Mouse (Mus musculus) cortical plate, adult 2 months (tissue): ENCODE measurements around the gene Ckap4. TPM values are rescaled to one million over a fixed set of nuclear protein-coding genes. Genes with fewer than 3 reads are reported as not detected.
"Not testable (repeated sequence)": the region's sequence is repeated elsewhere in the genome, so short reads cannot be mapped to it uniquely, and the experiment has no call there.

Experiments
- H3K27ac ChIP-seq: fragments of 200-500 bp; 2 replicates; pipeline ENCODE4 v1.5.1; 2012; ENCODE audit warnings: low read length, control low read depth, inconsistent platforms; ENCODE audit not compliant: insufficient read depth
- H3K4me1 ChIP-seq: fragments of 200-500 bp; 2 replicates; pipeline ENCODE4 v1.6.1; 2011; ENCODE audit warnings: low read length; ENCODE audit not compliant: control insufficient read depth, insufficient read depth
- H3K4me3 ChIP-seq: fragments of 200-500 bp; 2 replicates; pipeline ENCODE4 v1.5.1; 2011; ENCODE audit warnings: mild to moderate bottlenecking, low read length, control low read depth; ENCODE audit not compliant: insufficient read depth
- CTCF ChIP-seq: fragments of 200-500 bp; IDR thresholded peaks from 2 replicates; pipeline ENCODE4 v1.5.1; 2011; ENCODE audit warnings: mild to moderate bottlenecking, control low read depth, low read length; ENCODE audit not compliant: insufficient read depth; ENCODE audit errors: extremely low read depth
- POLR2A ChIP-seq: fragments of 200-500 bp; IDR thresholded peaks from 2 replicates; pipeline ENCODE4 v1.6.1; 2011; ENCODE audit warnings: mild to moderate bottlenecking, low read length, control low read depth; ENCODE audit not compliant: insufficient read depth; ENCODE audit errors: extremely low read depth
- polyA plus RNA-seq: library from polyadenylated mRNA; depleted of rRNA; stranded (reverse); fragments of >200 nt; gene quantifications from 2 replicates; pipeline ENCODE4 v1.2.3, GENCODE M21; 2012; rRNA removed

Gene Ckap4
- polyA plus RNA-seq, 1 experiment = 13.2 TPM

DNA sequence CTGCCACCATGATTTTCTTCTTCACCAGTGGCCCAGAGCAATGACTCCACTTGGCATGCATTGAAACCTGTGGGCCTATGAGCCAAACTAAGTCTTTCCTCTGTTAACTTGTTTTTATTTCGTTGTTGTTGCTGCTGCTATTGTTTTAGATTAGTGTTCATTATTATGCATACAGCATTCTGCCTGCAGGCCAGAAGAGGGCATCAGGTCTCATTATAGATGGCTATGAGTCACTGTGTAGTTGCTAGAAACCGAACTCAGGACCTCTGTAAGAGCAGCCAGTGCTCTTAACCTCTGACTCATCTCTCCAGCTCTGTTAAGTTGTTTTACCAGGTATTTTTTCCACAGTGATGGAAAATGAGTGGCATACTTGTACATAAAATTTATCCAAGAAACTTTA lies 50.8 kb downstream of the Ckap4 start:
- Histone ChIP-seq H3K27ac (no peak overlapping the region), H3K4me1 (no peaks in the 10 kb centered on the region), H3K4me3 (no peak overlapping the region)
- TF ChIP-seq CTCF = no peak
- no peak for TF ChIP-seq POLR2A

DNA sequence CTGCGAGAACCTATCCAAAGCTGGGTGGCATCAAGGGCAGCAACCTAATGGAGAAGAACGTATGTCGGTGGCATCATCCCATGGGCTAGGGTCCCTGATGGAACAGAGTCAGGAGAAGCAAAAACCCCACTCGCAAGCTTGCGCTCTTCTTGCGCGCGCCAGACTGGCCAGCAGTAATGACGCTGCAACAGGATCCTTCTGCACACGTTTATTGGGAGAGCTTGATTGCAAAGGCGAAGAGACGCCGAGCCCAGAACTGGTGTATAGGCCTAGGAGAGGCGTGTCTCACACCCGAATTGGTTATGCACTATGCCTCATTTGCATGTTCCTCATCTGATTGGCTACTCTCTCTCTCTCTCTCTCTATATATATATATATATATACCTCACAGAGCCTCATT lies 51.4 kb downstream of the Ckap4 start:
- H3K27ac ChIP-seq, H3K4me1 ChIP-seq, H3K4me3 ChIP-seq: not testable (repeated sequence)

DNA sequence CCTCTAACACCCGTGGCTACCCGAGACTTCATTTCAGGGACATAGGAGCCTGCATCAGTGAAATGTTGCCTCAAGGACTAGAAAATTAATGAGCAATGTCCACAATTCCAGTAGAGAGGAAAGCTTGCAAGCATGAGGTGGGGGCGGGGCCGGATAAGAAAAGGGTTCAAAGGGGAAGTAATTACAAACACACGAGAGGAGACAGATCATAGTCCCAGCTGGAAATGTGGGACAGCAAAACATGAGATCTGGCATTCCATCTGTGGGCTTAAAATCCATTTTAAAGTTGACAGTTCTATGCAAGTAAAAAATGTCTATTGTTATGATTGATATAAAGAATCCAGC lies 52.6 kb downstream of the Ckap4 start:
- Histone ChIP-seq H3K4me3 (no peak overlapping the region), H3K27ac (no peak overlapping the region), H3K4me1 (no peaks in the 10 kb centered on the region)
- TF ChIP-seq CTCF (no peak), POLR2A (no peak)

DNA sequence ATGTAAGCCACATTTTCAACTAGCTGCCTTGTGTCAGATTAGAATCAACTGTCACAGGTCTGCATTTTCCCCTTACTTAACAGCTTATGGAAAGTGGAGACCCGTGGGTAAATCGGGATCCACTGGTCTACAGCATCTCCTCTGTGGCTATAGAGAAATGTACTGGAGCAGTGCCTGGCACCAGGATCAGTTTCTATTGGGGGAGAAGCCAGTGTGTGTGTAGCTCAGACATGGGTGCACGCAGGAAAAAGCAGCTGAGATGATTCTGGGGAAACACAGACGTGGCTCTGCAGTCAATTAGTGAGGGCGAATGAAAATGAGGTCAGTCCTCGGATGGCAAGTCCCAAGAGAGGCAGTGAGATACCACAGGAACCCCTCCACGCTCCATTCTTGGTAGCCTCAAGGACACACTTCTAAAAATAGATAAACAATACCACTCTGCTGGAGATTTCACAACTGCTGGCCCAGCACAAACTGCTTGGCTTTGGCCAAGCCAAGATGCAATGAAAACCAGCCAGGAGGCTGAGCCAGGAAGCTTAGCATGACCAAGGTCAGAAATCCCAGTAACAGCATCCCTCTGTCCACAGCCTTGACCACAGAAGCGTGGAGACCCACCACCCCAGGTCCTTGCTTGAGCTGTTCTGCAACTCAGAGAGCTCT lies 53.1 kb downstream of the Ckap4 start:
- Histone ChIP-seq H3K4me3 (no peak overlapping the region), H3K4me1 (no peaks in the 10 kb centered on the region), H3K27ac (no peak overlapping the region)
- TF ChIP-seq CTCF (no peak), POLR2A (no peak)

DNA sequence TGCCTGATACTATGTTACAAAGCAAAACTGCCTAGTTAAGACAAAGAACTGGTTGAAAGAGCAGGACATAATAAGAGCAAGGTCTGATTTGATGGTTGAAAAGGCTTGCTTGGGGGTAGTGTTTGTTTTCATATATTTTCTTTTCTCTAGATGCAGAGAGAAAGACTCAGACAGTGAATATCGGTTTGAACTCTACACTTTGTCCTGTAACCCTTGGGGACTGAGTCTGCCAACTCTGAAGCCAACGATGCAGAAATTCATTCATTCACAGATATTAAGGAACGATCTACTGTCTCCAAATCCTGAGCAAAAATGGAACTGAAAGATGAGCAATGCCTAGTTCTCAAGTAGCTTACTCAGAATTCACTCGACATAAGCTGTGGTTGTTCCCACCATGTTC lies 53.7 kb downstream of the Ckap4 start:
- Histone ChIP-seq H3K4me1 (no peaks in the 10 kb centered on the region), H3K4me3 (no peak overlapping the region), H3K27ac (no peak overlapping the region)
- TF ChIP-seq CTCF = no peak
- TF ChIP-seq POLR2A = no peak

DNA sequence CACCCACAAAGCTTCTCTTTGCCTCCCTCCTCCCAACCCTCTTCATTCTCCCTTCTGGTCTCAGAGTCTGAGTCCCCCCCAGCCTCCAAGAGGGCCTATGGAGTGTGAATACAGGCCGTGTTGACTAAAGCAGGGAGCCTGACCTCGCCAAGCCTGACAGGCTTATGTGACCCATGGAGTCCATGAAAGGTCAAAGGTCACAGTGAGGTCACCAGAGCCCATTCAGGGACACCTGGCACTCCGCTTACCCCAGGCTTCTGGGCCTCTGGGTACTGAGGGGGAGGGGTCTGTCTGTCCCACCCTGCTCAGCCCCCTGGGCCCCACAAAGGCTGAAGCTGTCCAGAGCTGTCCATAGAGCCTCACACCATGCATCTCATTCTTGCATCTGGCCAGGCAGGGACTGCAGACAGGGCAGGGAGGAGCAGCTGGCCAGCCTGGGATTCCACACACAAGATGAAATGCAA lies 56.2 kb downstream of the Ckap4 start:
- no peak for TF ChIP-seq POLR2A
- TF ChIP-seq CTCF = no peak
- H3K4me3 ChIP-seq = no peak overlapping the region
- H3K4me1 ChIP-seq = no peaks in the 10 kb centered on the region
- H3K27ac ChIP-seq = no peak overlapping the region

DNA sequence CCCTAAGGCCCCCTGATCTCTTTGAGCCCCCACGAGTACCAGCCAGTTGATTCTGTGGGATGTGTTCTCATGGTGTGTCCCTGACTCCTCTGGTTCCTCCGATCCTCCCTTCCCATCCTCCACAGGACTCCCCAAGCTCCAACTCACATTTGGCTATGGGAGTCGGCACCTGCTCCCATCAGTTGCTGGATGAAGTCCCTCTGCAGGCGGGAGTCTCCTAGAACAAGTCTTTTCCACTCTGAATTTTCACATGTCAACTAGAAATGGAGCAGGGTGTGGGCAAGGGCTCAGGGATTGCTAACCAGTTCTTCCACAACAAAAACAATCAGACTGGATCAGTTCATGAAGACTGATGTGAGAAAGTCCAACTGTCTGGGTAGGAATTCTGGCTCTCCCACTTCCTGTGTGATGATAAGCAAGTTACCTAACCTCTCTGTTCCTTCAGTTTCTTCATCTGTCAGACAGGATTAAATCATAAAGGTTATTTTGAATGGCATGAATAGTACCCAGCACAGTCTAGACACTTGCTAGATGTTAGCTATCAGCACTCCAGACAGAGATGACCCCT lies 56.7 kb downstream of the Ckap4 start:
- Histone ChIP-seq H3K4me1 (no peaks in the 10 kb centered on the region), H3K4me3 (no peak overlapping the region), H3K27ac (no peak overlapping the region)
- TF ChIP-seq POLR2A (no peak), CTCF (no peak)

Other genes starting within 250 kb of the Ckap4 start
- 39.2 and 43.7 TPM in 2 replicates for gene Nuak1, start 93.5 kb downstream of the Ckap4 start, polyA plus RNA-seq
- gene Tcp11l2, start 42.6 kb upstream of the Ckap4 start, polyA plus RNA-seq = 22.0 and 22.4 TPM in 2 replicates
- gene Polr3b, start 88.2 kb upstream of the Ckap4 start, polyA plus RNA-seq = 7.1 and 7.3 TPM in 2 replicates
- gene Rfx4, start 222.0 kb upstream of the Ckap4 start, polyA plus RNA-seq = 12.2 and 14.3 TPM in 2 replicates